Mouse (Mus musculus) kidney, embryonic 15.5 days (tissue): ENCODE measurements around the gene Agap2. TPM values are rescaled to one million over a fixed set of nuclear protein-coding genes. Genes with fewer than 3 reads are reported as not detected.
"Not testable (repeated sequence)": the region's sequence is repeated elsewhere in the genome, so short reads cannot be mapped to it uniquely, and the experiment has no call there.

ENCODE experiments used
- ATAC-seq: fragments of 200-750 bp; cut with Nextera tagmentation; replicated peaks from 2 replicates; pipeline ENCODE4 v1.8.0; 2017; ENCODE audit warnings: moderate TSS enrichment; ENCODE audit not compliant: low FRiP score
- H3K27ac ChIP-seq: fragments of 300-500 bp; sonication (generic); 2 replicates; pipeline ENCODE4 v1.5.1; 2015; ENCODE audit warnings: mild to moderate bottlenecking, inconsistent platforms
- H3K27me3 ChIP-seq: fragments of 300-500 bp; sonication (generic); 2 replicates; pipeline ENCODE4 v1.6.1; 2015; ENCODE audit warnings: inconsistent platforms
- H3K36me3 ChIP-seq: fragments of 300-500 bp; sonication (generic); 2 replicates; pipeline ENCODE4 v1.6.1; 2015; ENCODE audit warnings: inconsistent platforms
- H3K4me1 ChIP-seq: fragments of 300-500 bp; sonication (generic); 2 replicates; pipeline ENCODE4 v1.6.1; 2015; ENCODE audit warnings: inconsistent platforms
- H3K4me2 ChIP-seq: fragments of 300-500 bp; sonication (generic); 2 replicates; pipeline ENCODE4 v1.6.1; 2015; ENCODE audit warnings: moderate library complexity, mild to moderate bottlenecking, inconsistent platforms
- H3K4me3 ChIP-seq: fragments of 300-500 bp; sonication (generic); replicated peaks from 2 replicates; pipeline ENCODE4 v1.5.1; 2015; ENCODE audit warnings: mild to moderate bottlenecking, inconsistent platforms
- H3K9ac ChIP-seq: fragments of 300-500 bp; sonication (generic); 2 replicates; pipeline ENCODE4 v1.6.1; 2015; ENCODE audit warnings: mild to moderate bottlenecking, inconsistent platforms
- H3K9me3 ChIP-seq: fragments of 300-500 bp; sonication (generic); replicated peaks from 2 replicates; pipeline ENCODE4 v1.6.1; 2016; ENCODE audit warnings: inconsistent platforms
- WGBS: fragments of 180-500 bp; shearing (Covaris S2); methylation state at CpG from one replicate; pipeline ENCODE4 v1.1.7; 2015; ENCODE audit warnings: mixed read lengths; 5-methylcytosine and 5-hydroxymethylcytosine counted together
- polyA plus RNA-seq: library from polyadenylated mRNA; unstranded; fragments of >200 nt; fragmentation: Nextera tagmentation; extraction: Ambion mirVana; gene quantifications from 2 replicates; pipeline ENCODE4 v1.2.1, GENCODE M21; 2015

Gene Agap2
- polyA plus RNA-seq, 1 experiment from 2014 or later = 0.42 TPM

DNA sequence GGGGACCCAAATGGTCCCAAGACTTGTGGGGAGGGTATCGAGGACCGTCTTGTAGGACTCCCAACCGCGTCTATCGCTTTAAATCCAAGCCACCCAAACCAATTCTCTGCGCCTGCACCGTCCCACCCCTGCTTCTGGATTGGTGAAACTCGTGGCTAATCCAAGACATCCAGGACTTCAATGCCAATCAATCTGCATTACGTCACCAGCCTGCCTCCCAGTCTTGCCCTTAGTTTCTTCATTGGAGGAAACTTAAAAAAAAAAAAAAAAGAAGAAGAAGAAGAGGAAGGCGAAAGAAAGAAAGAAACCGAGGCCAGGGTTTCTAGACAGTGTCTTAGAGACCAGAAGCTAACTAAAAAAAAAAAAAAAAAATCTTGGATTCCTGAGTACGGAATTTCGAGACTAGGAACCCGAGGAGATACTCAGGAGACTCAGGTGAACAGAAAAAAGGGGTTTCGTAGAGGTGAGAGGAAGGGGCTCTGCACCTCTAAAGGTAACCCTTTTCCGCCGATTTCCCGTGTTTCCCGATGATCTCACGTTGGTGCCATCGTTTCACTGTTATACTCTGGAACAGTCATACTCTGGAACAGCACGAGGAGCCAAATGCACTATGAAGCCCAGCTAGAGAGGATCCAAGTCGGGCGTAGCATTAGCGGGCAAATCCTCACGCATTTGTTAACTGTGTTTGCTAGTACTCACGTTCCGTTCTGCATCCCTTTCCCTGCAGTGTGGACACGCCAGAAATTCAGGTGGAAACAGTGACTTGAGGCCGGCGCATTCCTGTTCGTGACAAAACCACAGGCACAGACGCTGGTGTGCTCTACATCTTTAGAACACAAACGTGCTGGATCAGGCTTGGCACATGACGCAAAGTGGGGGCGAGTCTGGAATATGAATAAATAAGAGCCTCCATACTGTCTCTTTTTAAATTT, 4.6 kb upstream of the Agap2 start, which contains the start of gene Tspan31:
TSS of gene Tspan31 (minus strand) at position 75 of the 932 bp plus-strand sequence.
- WGBS = 1% methylated on average over 36 of the region's 36 CpGs
- H3K9me3 ChIP-seq = no peaks in the 10 kb centered on the region
- H3K4me2 ChIP-seq = peak within 1 kb of the TSS; percentile 89
- H3K4me3 ChIP-seq = peak within 1 kb of the TSS; percentile 58
- H3K27ac ChIP-seq = peak within 1 kb of the TSS; percentile 92
- peak; percentile 91 for ATAC-seq
- peaks cover 30% of the 10 kb centered on the region for H3K4me1 ChIP-seq
- H3K9ac ChIP-seq = peak within 1 kb of the TSS; percentile 66
- H3K27me3 ChIP-seq = peaks cover 6% of the 10 kb centered on the region; the same call in 1 of the 2 replicates
- H3K36me3 ChIP-seq = peaks cover 34% of the 10 kb centered on the region

- Histone ChIP-seq H3K9me3 (no peaks in the 10 kb centered on the region), H3K27ac (no peak overlapping the region), H3K36me3 (peaks cover 27% of the 10 kb centered on the region), H3K4me1 (peaks cover 25% of the 10 kb centered on the region), H3K4me3 (peak overlapping the region; percentile 58), H3K27me3 (peaks cover 13% of the 10 kb centered on the region), H3K9ac (peak overlapping the region; percentile 66; the same call in 1 of the 2 replicates), H3K4me2 (peak overlapping the region; percentile 89)
- 76% methylated on average over 9 of the region's 9 CpGs for WGBS
- no peak for ATAC-seq
These were observed 3.9 kb upstream of the Agap2 start for GRCm38 (mm10) chr10:127071203-127071602.

DNA sequence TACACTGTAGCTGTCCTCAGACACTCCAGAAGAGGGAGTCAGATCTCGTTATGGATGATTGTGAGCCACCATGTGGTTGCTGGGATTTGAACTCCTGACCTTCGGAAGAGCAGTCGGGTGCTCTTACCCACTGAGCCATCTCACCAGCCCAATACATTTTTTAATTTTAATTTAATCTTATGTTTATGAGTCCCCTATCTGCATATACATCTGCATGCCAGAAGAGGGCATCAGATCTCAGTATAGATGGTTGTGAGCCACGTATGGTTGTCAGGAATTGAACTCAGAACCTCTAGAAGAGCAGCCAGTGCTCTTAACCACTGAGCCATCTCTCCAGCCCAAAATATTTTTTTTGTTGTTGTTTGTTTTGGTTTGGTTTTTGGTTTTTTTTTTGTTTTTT, 2.8 kb upstream of the Agap2 start:
- Histone ChIP-seq H3K36me3 (peaks cover 16% of the 10 kb centered on the region), H3K27me3 (peaks cover 24% of the 10 kb centered on the region), H3K4me1 (peaks cover 25% of the 10 kb centered on the region)
- not testable (repeated sequence) for ATAC-seq, H3K27ac ChIP-seq, H3K4me3 ChIP-seq, H3K9ac ChIP-seq, H3K9me3 ChIP-seq, H3K4me2 ChIP-seq
- 85% methylated on average over 4 of the region's 4 CpGs for WGBS

DNA sequence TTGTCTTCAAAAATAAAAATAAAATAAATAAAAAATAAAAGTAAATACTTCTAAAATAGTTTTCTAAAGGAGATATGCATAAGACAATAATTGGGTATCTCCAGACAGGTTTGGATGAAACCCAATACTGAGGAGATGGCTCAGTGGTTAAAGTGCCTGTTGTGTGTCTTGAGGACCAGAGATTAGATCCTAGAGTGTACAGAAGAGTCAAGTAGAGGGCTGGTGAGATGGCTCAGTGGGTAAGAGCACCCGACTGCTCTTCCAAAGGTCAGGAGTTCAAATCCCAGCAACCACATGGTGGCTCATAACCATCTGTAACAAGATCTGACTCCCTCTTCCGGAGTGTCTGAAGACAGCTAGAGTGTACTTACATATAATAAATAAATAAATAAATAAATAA, 2.1 kb upstream of the Agap2 start:
- H3K4me3 ChIP-seq = not testable (repeated sequence)
- peaks cover 31% of the 10 kb centered on the region for H3K27me3 ChIP-seq

GRCm38 (mm10) chr10:127073981-127074380, 1.1 kb upstream of the Agap2 start:
- WGBS = 84% methylated on average over 1 of the region's 1 CpGs
- Histone ChIP-seq H3K9me3 (no peaks in the 10 kb centered on the region), H3K27me3 (peaks cover 41% of the 10 kb centered on the region)

More for the DNA sequence above, 2.1 kb upstream of the Agap2 start:
- not testable (repeated sequence) for H3K4me2 ChIP-seq, H3K9ac ChIP-seq, H3K36me3 ChIP-seq, H3K27ac ChIP-seq, ATAC-seq, H3K9me3 ChIP-seq
- H3K4me1 ChIP-seq = peaks cover 26% of the 10 kb centered on the region
- WGBS = 66% methylated on average over 2 of the region's 2 CpGs

GRCm38 (mm10) chr10:127075651-127076050, 567 bp downstream of the Agap2 start:
- Histone ChIP-seq H3K4me2 (no peak overlapping the region), H3K4me3 (no peak overlapping the region), H3K4me1 (peaks cover 36% of the 10 kb centered on the region), H3K36me3 (no peaks in the 10 kb centered on the region), H3K27ac (no peak overlapping the region), H3K9ac (no peak overlapping the region), H3K27me3 (peaks cover 58% of the 10 kb centered on the region), H3K9me3 (no peaks in the 10 kb centered on the region)
- 64% methylated on average over 8 of the region's 8 CpGs for WGBS
- no peak for ATAC-seq

More at GRCm38 (mm10) chr10:127073981-127074380, 1.1 kb upstream of the Agap2 start:
- no peak overlapping the region for H3K9ac ChIP-seq
- H3K4me1 ChIP-seq = peaks cover 26% of the 10 kb centered on the region
- ATAC-seq = no peak
- H3K4me3 ChIP-seq = no peak overlapping the region
- no peak overlapping the region for H3K27ac ChIP-seq
- H3K36me3 ChIP-seq = no peaks in the 10 kb centered on the region; the same call in 1 of the 2 replicates
- no peak overlapping the region for H3K4me2 ChIP-seq

- Histone ChIP-seq H3K4me1 (peaks cover 36% of the 10 kb centered on the region), H3K9me3 (no peaks in the 10 kb centered on the region), H3K4me2 (no peak overlapping the region), H3K9ac (no peak overlapping the region), H3K36me3 (no peaks in the 10 kb centered on the region), H3K4me3 (no peak overlapping the region), H3K27ac (no peak overlapping the region), H3K27me3 (peaks cover 62% of the 10 kb centered on the region)
- 34% methylated on average over 4 of the region's 4 CpGs for WGBS
- no peak for ATAC-seq
These were observed 998 bp downstream of the Agap2 start for GRCm38 (mm10) chr10:127076082-127076481.

DNA sequence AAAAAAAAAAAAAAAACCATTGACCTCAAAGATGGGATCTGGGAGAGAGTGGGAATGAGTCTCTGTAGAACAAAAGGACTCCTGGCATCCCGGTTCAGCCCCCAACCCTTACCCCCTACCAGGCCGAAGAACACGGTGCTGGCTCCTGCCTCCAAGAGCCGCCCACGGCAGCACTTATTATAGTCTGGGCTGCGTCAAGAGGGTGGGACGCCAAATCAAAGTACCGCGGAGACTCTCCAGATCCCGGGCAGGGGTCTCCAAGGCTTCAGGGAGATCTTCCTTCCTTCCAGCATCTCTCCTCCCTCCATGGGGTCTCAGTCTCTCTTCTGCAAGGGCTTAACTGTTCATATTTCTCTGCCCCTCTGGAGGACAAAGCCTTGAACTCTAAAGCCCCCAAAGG, 2.4 kb downstream of the Agap2 start:
- H3K4me2 ChIP-seq = no peak overlapping the region
- no peak overlapping the region for H3K9ac ChIP-seq
- H3K4me3 ChIP-seq = no peak overlapping the region
- no peaks in the 10 kb centered on the region for H3K36me3 ChIP-seq
- ATAC-seq = no peak
- H3K9me3 ChIP-seq = no peaks in the 10 kb centered on the region
- H3K27me3 ChIP-seq = peaks cover 76% of the 10 kb centered on the region
- 6% methylated on average over 10 of the region's 10 CpGs for WGBS
- H3K27ac ChIP-seq = no peak overlapping the region
- peaks cover 46% of the 10 kb centered on the region for H3K4me1 ChIP-seq

DNA sequence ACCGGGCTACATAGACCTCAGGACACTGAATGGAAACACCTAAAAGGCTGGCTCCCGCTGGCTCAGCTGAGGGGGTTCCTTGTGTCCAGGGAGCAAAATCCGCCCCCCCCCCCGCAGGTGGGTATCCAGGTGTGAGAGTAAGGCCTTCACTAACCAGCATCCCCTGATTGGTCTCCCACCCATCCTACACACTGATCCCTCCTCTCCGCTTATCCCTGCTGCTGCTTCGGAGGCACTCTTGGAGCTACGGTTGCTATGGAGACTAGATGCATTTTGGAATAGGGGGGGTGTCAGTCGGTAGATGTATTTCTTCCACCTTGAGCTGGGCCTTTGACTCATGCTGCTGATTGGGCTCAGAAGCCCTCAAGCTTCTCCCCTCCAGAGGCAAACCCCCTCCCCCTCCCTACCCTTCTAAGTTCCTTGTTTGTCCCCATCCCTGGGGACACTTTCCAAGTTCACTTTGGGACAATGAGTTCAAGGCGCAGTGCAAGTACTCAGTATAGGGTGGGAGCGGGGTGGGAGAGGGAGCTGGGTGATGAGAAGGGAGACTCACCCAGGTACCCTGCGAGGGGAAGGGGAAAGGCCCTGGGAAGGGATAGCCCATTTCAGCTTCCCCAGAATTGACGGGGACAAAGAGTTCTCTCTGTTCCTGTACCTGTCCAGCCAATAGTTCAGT, 3.1 kb downstream of the Agap2 start:
- peaks cover 47% of the 10 kb centered on the region for H3K4me1 ChIP-seq
- H3K36me3 ChIP-seq = no peaks in the 10 kb centered on the region
- H3K9ac ChIP-seq = no peak overlapping the region
- H3K4me2 ChIP-seq = peak overlapping the region; percentile 93
- H3K27me3 ChIP-seq = peaks cover 82% of the 10 kb centered on the region
- H3K4me3 ChIP-seq = peak overlapping the region; percentile 53
- no peaks in the 10 kb centered on the region for H3K9me3 ChIP-seq
- H3K27ac ChIP-seq = no peak overlapping the region
- no peak for ATAC-seq
- WGBS = 4% methylated on average over 12 of the region's 12 CpGs

GRCm38 (mm10) chr10:127078677-127079575, 3.8 kb downstream of the Agap2 start:
- H3K27me3 ChIP-seq = peaks cover 90% of the 10 kb centered on the region
- peaks cover 50% of the 10 kb centered on the region for H3K4me1 ChIP-seq
- no peaks in the 10 kb centered on the region for H3K36me3 ChIP-seq
- under 1% methylated on average over 47 of the region's 49 CpGs for WGBS
- H3K4me2 ChIP-seq = peak overlapping the region; percentile 93
- no peak overlapping the region for H3K27ac ChIP-seq
- peak overlapping the region; percentile 47 for H3K9ac ChIP-seq
- ATAC-seq = peak; percentile 12; the same call in 1 of the 2 replicates
- no peaks in the 10 kb centered on the region for H3K9me3 ChIP-seq
- peak overlapping the region; percentile 53 for H3K4me3 ChIP-seq

- Histone ChIP-seq H3K4me3 (peak overlapping the region; percentile 53), H3K27ac (no peak overlapping the region), H3K27me3 (peaks cover 99% of the 10 kb centered on the region), H3K9me3 (no peaks in the 10 kb centered on the region), H3K36me3 (no peaks in the 10 kb centered on the region), H3K9ac (peak overlapping the region; percentile 47), H3K4me1 (peaks cover 50% of the 10 kb centered on the region), H3K4me2 (peak overlapping the region; percentile 93)
- WGBS = 2% methylated on average over 69 of the region's 70 CpGs
- 0 out of 2 replicates have a peak, but pooled peaks have one; percentile 10 for ATAC-seq
These were observed 4.7 kb downstream of the Agap2 start for GRCm38 (mm10) chr10:127079665-127080391.
